Mouse (Mus musculus) stomach, embryonic 16.5 days (tissue): ENCODE results near the gene Hoxc6. TPM values are rescaled to one million over a fixed set of nuclear protein-coding genes. Genes with fewer than 3 reads are reported as not detected.

Experiments
- ATAC-seq: fragments of 200-750 bp; cut with Nextera tagmentation; 2 replicates; pipeline ENCODE4 v1.8.0; 2017; ENCODE audit warnings: moderate number of reproducible peaks, moderate TSS enrichment; ENCODE audit not compliant: insufficient read depth, low FRiP score
- H3K27ac ChIP-seq: fragments of 300-500 bp; sonication (generic); 2 replicates; pipeline ENCODE4 v1.5.1; 2014; ENCODE audit warnings: low read length
- H3K27me3 ChIP-seq: fragments of 300-500 bp; sonication (generic); 2 replicates; pipeline ENCODE4 v1.6.1; 2014; ENCODE audit warnings: low read length, control low read depth, mixed read lengths; ENCODE audit not compliant: control insufficient read depth, insufficient read depth
- H3K36me3 ChIP-seq: fragments of 300-500 bp; sonication (generic); 2 replicates; pipeline ENCODE4 v1.6.1; 2014; ENCODE audit warnings: low read length; ENCODE audit not compliant: control insufficient read depth, insufficient read depth
- H3K4me1 ChIP-seq: fragments of 300-500 bp; sonication (generic); 2 replicates; pipeline ENCODE4 v1.6.1; 2014; ENCODE audit warnings: low read length, control low read depth, mixed read lengths; ENCODE audit not compliant: control insufficient read depth, insufficient read depth
- H3K4me2 ChIP-seq: fragments of 300-500 bp; sonication (generic); 2 replicates; pipeline ENCODE4 v1.6.1; 2014; ENCODE audit warnings: low read depth, low read length, mixed read lengths
- H3K4me3 ChIP-seq: fragments of 300-500 bp; sonication (generic); replicated peaks from 2 replicates; pipeline ENCODE4 v1.5.1; 2014; ENCODE audit warnings: mild to moderate bottlenecking, low read length
- H3K9ac ChIP-seq: fragments of 300-500 bp; sonication (generic); 2 replicates; pipeline ENCODE4 v1.6.1; 2014; ENCODE audit warnings: low read length
- H3K9me3 ChIP-seq: fragments of 300-500 bp; sonication (generic); replicated peaks from 2 replicates; pipeline ENCODE4 v1.6.1; 2016; ENCODE audit warnings: low read length, control low read depth; ENCODE audit not compliant: control insufficient read depth
- WGBS: fragments of 180-500 bp; shearing (Covaris S2); extraction: QIAGEN DNeasy Blood & Tissue Kit; methylation state at CpG from one replicate; pipeline ENCODE4 v1.1.7; 2014; 5-methylcytosine and 5-hydroxymethylcytosine counted together
- polyA plus RNA-seq: library from polyadenylated mRNA; unstranded; fragments of >200 nt; fragmentation: Nextera tagmentation; extraction: Ambion mirVana; gene quantifications from 2 replicates; pipeline ENCODE4 v1.2.1, GENCODE M21; 2015

The Hoxc6 gene
- polyA plus RNA-seq, 1 experiment from 2014 or later: 3.3 TPM

DNA sequence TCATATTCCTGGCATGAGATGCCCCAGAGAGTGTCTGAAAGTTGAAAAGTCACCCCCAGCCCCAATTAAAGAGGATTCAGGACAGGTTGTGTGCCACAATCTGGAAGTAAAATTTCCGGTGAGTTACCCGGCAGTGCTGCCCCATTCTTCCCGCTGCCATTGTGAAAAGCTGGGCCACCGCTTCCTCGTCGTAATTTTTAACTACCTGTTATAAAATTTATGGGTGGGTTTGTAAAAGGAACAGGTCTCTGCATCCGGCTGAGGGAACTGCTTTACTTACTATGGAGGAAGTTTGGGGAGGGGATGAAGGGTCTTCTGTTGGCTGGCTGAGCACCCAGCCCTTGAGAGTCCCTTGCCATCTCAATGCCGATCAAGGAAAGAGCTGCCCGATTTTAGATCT lies 1.5 kb upstream of the Hoxc6 start:
- H3K27me3 ChIP-seq: peaks cover 87% of the 10 kb centered on the region
- peaks cover 17% of the 10 kb centered on the region for H3K4me1 ChIP-seq
- no peak overlapping the region for H3K9ac ChIP-seq
- ATAC-seq: no peak
- no peaks in the 10 kb centered on the region for H3K9me3 ChIP-seq
- H3K4me3 ChIP-seq: no peak overlapping the region
- no peak overlapping the region for H3K4me2 ChIP-seq
- H3K27ac ChIP-seq: no peak overlapping the region
- no peaks in the 10 kb centered on the region for H3K36me3 ChIP-seq
- WGBS: 6% methylated on average over 9 of the region's 9 CpGs

DNA sequence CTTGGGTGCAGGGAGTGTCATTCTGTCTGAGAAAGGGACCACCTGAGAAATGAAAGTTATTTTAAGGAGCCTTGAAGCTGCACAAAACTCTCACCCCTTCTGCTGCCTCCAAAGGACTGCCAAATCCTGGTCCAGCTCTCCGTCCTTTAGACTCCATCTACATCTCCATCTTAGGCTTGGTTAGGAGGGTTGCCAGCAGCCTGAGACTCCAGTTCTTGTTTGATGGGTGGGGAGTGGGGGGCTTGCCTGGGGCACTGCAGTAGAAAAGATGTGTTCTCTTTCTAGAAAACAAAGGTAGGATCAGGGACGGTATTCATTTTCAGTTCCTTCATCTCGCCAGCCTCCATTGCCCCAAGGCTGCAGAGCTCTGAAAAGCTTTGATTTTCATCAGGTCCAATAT lies 626 bp upstream of the Hoxc6 start:
- 8% methylated on average over 3 of the region's 3 CpGs for WGBS
- Histone ChIP-seq H3K27me3 (peaks cover 88% of the 10 kb centered on the region), H3K9me3 (no peaks in the 10 kb centered on the region), H3K4me3 (no peak overlapping the region), H3K4me2 (peak overlapping the region; percentile 14; the same call in 1 of the 2 replicates), H3K9ac (no peak overlapping the region), H3K27ac (no peak overlapping the region), H3K36me3 (no peaks in the 10 kb centered on the region), H3K4me1 (peaks cover 17% of the 10 kb centered on the region)
- ATAC-seq: no peak

DNA sequence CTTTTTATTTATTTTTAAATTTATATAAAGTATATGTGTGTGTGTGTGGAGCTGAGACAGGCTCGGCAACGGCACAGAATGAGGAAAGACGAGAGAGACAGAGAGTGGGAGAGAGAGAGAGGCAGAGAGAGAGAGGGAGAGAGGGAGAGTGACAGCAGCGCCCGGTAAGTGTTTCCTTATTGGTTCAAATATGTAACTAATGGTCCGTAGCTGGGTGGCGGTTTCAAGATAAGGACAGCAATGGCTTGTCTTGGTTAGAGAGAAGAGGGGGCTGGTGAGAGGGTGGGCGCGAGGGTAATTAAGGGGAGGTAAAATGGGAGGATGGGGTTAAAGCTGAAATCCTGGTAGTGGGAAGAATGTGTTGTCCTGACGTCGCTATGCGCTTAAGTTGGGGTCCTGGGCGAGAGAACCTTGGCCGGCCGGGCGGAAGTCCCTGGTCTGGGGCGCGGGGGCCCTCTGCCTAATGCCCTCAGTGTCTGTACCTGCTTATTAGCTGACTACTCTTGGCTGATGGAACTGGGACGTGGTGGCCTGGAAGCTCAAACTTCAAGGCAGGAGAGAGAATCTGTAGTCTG lies 638 bp downstream of the Hoxc6 start:
- Histone ChIP-seq H3K27ac (no peak overlapping the region; the same call in 1 of the 2 replicates), H3K9me3 (no peaks in the 10 kb centered on the region), H3K4me3 (peak overlapping the region; percentile 49), H3K36me3 (no peaks in the 10 kb centered on the region), H3K9ac (peak overlapping the region; percentile 69), H3K4me2 (peak overlapping the region; percentile 70), H3K27me3 (peaks cover 92% of the 10 kb centered on the region), H3K4me1 (peaks cover 17% of the 10 kb centered on the region)
- peak; percentile 26; the same call in 1 of the 2 replicates for ATAC-seq
- WGBS: under 1% methylated on average over 19 of the region's 19 CpGs

DNA sequence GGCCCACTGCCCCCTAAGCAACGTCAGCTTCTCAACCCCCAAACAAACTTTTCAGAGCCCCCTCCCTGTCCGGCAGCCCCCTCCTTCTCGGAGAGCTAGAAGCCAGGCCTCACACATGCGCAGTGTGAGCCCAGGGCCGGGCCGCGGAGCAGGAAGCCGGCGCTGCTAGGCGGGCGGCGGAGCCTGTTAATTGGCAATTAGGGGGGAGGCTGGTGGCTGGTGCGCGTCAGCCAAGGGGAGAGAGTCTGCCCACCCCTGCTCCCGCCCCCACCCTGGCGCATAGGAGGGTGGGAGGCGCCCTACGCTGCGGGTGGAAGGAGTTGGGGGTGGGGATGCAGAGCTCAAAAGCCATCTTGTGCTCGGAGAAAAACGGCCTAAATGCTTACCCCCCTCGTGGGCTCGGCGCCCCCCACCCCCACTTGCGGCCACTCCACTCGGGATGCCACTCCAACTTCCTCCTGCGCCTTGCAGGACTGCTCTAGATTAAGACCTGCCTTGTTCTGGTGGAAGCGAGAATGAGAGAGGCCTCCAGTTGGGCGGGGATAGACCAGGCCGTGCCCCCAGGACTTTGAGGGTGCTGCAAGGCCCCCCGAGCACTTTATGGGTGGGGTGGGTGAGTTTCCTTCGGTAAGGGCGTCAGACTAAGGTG lies 1.2 kb downstream of the Hoxc6 start:
- Histone ChIP-seq H3K4me2 (peak overlapping the region; percentile 70), H3K27ac (peak overlapping the region; percentile 74), H3K9ac (peak overlapping the region; percentile 69), H3K27me3 (peaks cover 98% of the 10 kb centered on the region), H3K4me3 (peak overlapping the region; percentile 49), H3K9me3 (no peaks in the 10 kb centered on the region), H3K4me1 (peaks cover 17% of the 10 kb centered on the region), H3K36me3 (no peaks in the 10 kb centered on the region)
- ATAC-seq: peak; percentile 83; the same call in 1 of the 2 replicates
- WGBS: 2% methylated on average over 32 of the region's 33 CpGs

DNA sequence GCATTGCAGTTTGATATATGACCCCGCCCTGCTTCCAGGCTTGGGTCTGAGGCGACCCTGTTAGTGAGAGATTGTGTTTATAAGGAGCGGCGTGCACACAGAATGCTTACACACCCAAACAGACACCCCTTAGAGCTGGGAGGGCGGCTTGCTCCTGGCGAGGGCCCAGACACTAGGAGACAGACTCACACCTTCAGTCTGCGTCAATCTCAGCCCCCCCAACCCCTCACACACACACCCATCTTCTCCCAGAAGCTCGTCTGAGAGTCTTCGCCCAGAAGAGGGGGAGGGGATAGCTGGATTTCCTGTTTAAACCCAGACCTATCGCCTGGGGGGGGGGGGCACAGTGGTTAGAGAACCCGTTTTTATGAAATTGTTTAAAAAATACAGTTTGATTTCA lies 1.9 kb downstream of the Hoxc6 start:
- H3K9ac ChIP-seq: no peak overlapping the region
- no peaks in the 10 kb centered on the region for H3K9me3 ChIP-seq
- WGBS: 6% methylated on average over 11 of the region's 11 CpGs
- peak overlapping the region; percentile 74 for H3K27ac ChIP-seq
- H3K36me3 ChIP-seq: no peaks in the 10 kb centered on the region
- peak; percentile 51; the same call in 1 of the 2 replicates for ATAC-seq
- H3K27me3 ChIP-seq: peaks cover 98% of the 10 kb centered on the region
- H3K4me1 ChIP-seq: peaks cover 17% of the 10 kb centered on the region
- H3K4me2 ChIP-seq: peak overlapping the region; percentile 70
- peak overlapping the region; percentile 49 for H3K4me3 ChIP-seq

DNA sequence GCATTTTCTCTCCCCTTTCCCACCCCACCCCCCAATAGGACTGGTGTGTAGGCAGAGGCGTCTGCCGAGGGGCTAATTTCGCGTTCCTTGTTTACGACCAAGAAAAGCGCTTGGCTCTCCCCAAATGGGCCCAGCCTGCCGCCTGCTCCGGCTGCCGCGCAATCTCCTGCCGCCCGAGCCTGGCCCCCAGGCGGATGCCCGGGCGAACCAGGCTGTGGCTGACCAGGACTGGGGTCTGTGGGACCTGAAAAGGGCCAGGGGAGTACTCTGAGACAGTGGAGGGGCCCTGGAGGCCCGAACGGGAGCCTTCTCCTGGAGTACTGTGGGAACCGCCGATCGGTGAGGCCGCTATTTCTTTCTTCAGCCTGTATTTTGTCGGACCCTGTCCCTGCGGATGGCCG lies 2.4 kb downstream of the Hoxc6 start:
- peak overlapping the region; percentile 66 for H3K9ac ChIP-seq
- H3K4me3 ChIP-seq: peak overlapping the region; percentile 30
- H3K9me3 ChIP-seq: no peaks in the 10 kb centered on the region
- H3K27me3 ChIP-seq: peaks cover 97% of the 10 kb centered on the region
- WGBS: 9% methylated on average over 24 of the region's 24 CpGs
- peaks cover 17% of the 10 kb centered on the region for H3K4me1 ChIP-seq
- no peaks in the 10 kb centered on the region for H3K36me3 ChIP-seq
- ATAC-seq: no peak
- no peak overlapping the region for H3K27ac ChIP-seq
- peak overlapping the region; percentile 70 for H3K4me2 ChIP-seq

DNA sequence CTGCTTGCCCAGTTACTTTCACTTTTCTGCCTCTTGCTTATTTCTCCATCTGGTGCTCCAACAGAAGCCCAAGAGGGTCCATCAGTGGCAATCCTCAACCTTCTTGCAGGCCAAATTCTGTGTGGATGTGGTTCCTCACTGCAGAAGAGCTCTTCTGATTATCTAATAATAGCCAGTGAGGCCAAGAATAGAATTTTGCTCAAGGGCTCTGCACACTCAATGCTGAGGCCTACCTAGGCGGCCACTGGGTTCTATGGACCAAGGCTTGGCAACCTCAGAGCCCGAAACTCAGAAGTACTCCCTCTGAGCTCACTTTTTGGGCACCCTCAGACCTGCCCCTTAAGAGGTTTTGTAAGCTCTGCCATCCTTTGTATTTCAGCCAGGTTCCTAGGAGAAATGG lies 3.3 kb downstream of the Hoxc6 start:
- H3K27ac ChIP-seq: no peak overlapping the region
- no peak for ATAC-seq
- H3K36me3 ChIP-seq: no peaks in the 10 kb centered on the region
- H3K4me1 ChIP-seq: peaks cover 17% of the 10 kb centered on the region
- H3K9ac ChIP-seq: no peak overlapping the region
- no peak overlapping the region for H3K4me3 ChIP-seq
- H3K27me3 ChIP-seq: peaks cover 97% of the 10 kb centered on the region
- 51% methylated on average over 2 of the region's 2 CpGs for WGBS
- no peaks in the 10 kb centered on the region for H3K9me3 ChIP-seq
- H3K4me2 ChIP-seq: peak overlapping the region; percentile 70; the same call in 1 of the 2 replicates

DNA sequence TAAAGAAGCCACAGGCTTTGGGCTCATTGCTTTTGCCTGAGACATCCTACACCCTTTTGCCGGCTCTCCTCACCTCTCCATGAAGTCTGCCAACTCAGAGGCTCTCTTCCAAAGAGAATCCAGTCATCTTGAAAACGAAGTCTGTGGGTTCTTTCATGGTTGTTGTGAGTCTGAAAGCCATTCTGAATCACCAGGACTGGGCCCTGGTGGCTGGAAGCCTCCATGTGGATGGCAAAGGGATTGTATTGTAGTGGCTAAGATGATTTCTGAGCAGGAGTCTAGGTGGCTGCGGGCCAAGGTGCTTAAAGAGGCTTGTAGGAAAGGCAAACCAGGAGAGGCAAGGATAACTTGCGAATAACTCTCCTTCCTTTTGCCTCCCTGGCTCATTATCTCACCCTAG lies 4.1 kb downstream of the Hoxc6 start:
- ATAC-seq: no peak
- H3K36me3 ChIP-seq: no peaks in the 10 kb centered on the region
- no peak overlapping the region for H3K4me3 ChIP-seq
- no peaks in the 10 kb centered on the region for H3K9me3 ChIP-seq
- no peak overlapping the region for H3K4me2 ChIP-seq
- whole genome bisulfite sequencing: 28% methylated on average over 4 of the region's 4 CpGs
- no peak overlapping the region for H3K9ac ChIP-seq
- peaks cover 99% of the 10 kb centered on the region for H3K27me3 ChIP-seq
- peaks cover 17% of the 10 kb centered on the region for H3K4me1 ChIP-seq
- H3K27ac ChIP-seq: peak overlapping the region; percentile 65; the same call in 1 of the 2 replicates

DNA sequence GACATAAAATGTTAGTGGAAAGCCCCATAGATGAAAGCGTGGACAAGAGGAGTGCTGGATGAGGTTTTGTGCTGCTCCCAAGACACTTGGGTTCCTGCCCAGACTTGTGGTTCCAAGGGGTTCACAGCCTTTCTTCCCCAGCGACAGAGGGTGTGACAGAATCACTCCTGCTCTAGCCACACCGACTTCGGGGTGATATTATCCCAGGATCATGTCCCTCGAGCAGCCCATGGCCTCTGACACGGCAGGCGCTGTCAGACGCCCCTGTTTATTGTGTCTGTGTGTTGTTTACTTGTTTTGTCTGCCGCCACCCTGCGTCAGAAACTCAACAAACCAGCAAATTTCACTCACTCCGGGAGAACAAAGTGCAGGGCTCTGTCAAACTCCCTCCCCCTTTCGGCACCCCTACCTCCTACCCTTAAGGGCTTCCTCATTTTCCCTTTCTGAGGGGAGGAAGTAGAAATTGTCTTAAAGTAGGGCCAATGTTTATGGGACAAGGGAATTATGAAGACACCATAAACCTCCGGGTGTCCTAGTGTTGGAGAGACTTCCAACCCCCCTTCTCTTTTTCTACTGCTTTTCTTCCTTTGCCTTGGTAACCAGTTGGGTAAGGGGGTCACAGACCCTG lies 4.9 kb downstream of the Hoxc6 start:
- H3K4me1 ChIP-seq: peaks cover 17% of the 10 kb centered on the region
- no peak overlapping the region for H3K4me3 ChIP-seq
- 14% methylated on average over 13 of the region's 13 CpGs for whole genome bisulfite sequencing
- no peaks in the 10 kb centered on the region for H3K36me3 ChIP-seq
- ATAC-seq: no peak
- no peak overlapping the region; the same call in 1 of the 2 replicates for H3K4me2 ChIP-seq
- H3K9ac ChIP-seq: no peak overlapping the region
- H3K9me3 ChIP-seq: no peaks in the 10 kb centered on the region
- H3K27me3 ChIP-seq: peaks cover 98% of the 10 kb centered on the region
- peak overlapping the region; percentile 65; the same call in 1 of the 2 replicates for H3K27ac ChIP-seq
